ENCODE assay signal across 12 mouse cellular contexts in the genomic region with DNA sequence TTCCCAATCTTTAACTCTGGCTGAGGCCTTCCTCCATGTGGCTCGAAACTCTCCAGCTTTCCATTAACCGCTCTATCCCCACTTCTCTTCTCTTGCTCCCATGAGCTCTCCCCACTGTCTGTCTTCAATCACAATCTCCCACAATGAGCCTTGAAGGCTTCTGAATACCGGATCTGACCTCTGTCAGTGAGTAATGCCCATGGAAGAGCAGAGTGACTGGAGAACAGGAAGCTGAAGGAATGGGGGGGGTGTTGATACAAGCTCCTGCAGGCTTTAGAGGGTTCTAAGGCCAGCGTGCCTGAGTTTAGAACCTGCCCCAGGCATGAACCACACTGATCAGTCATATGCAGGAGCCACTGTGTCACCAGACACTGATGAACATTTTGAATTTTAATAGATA.
"Had no signal": no experiment of that assay in that cellular context is flagged by ENCODE, and none has a peak within 500 bp of the region (broad histone marks: within the 10 kb centered on the region; RNA-seq: fewer than 3 reads in every experiment).

No protein-coding gene starts in this region.

- H3K27ac ChIP-seq: midbrain, embryonic 10.5 days; midbrain, embryonic 12.5 days; neural tube, embryonic 12.5 days had no signal

- DNase-seq: lung, adult 18-20 months; lung, embryonic 14.5 days; lung, postnatal 10 days; lung, postnatal 4 days; midbrain, embryonic 14.5 days; right cerebral cortex, postnatal 14 days; thymus, adult 18-20 months; thymus, postnatal 14 days; thymus, postnatal 36 days had no signal

- H3K4me3 ChIP-seq: midbrain, embryonic 10.5 days; midbrain, embryonic 12.5 days; neural tube, embryonic 12.5 days had no signal

- H3K4me1 ChIP-seq: midbrain, embryonic 10.5 days; midbrain, embryonic 12.5 days; neural tube, embryonic 12.5 days had no signal
